Mouse (Mus musculus) frontal cortex, postnatal 36 days (tissue): ENCODE results near the gene Serpina3c.
A peak's percentile ranks its signal among the peaks of the same experiment; 100 is the strongest.

Experiments used
- DNase-seq, 2 experiments: peaks; one replicate each; pipeline ENCODE4 v3.0.0; 2022; ENCODE audit warnings: low spot score in 2 of 2

Gene Serpina3c

GRCm38 (mm10) chr12:104153656-104154055, at the start of gene Serpina3c:
Serpina3c (minus strand) TSS chr12:104153870.
- no peak for DNase-seq

- no peak for DNase-seq
Observed at GRCm38 (mm10) chr12:104190852-104191251, 37.2 kb upstream of the Serpina3c start.

- DNase-seq = no peak
Observed at GRCm38 (mm10) chr12:104189246-104189645, 35.6 kb upstream of the Serpina3c start.

GRCm38 (mm10) chr12:104186041-104186581, 32.4 kb upstream of the Serpina3c start:
- DNase-seq = peak; percentile 36 to 39

- no peak for DNase-seq
Observed at GRCm38 (mm10) chr12:104185046-104185445, 31.4 kb upstream of the Serpina3c start.

- no peak for DNase-seq
Observed at GRCm38 (mm10) chr12:104178987-104179386, 25.3 kb upstream of the Serpina3c start.

- no peak for DNase-seq
Observed at GRCm38 (mm10) chr12:104178577-104178976, 24.9 kb upstream of the Serpina3c start.

- DNase-seq = no peak
Observed at GRCm38 (mm10) chr12:104175636-104176035, 22.0 kb upstream of the Serpina3c start.

- no peak for DNase-seq
Observed at GRCm38 (mm10) chr12:104174747-104175146, 21.1 kb upstream of the Serpina3c start.

- no peak for DNase-seq
Observed at GRCm38 (mm10) chr12:104153041-104153645, 527 bp downstream of the Serpina3c start.

GRCm38 (mm10) chr12:104151989-104152388, 1.7 kb downstream of the Serpina3c start:
- DNase-seq = no peak

GRCm38 (mm10) chr12:104145571-104145970, 8.1 kb downstream of the Serpina3c start:
- no peak for DNase-seq

- no peak for DNase-seq
Observed at GRCm38 (mm10) chr12:104143286-104143685, 10.4 kb downstream of the Serpina3c start.

- no peak for DNase-seq
Observed at GRCm38 (mm10) chr12:104142427-104142826, 11.2 kb downstream of the Serpina3c start.

- DNase-seq = no peak
Observed at GRCm38 (mm10) chr12:104141506-104141905, 12.2 kb downstream of the Serpina3c start.

- DNase-seq = no peak
Observed at GRCm38 (mm10) chr12:104140543-104141103, 13.0 kb downstream of the Serpina3c start.

- no peak for DNase-seq
Observed at GRCm38 (mm10) chr12:104138216-104138615, 15.5 kb downstream of the Serpina3c start.

GRCm38 (mm10) chr12:104131041-104131440, 22.6 kb downstream of the Serpina3c start:
- DNase-seq = no peak

- DNase-seq = no peak
Observed at GRCm38 (mm10) chr12:104127696-104128095, 26.0 kb downstream of the Serpina3c start, which contains the start of gene Serpina3b. Serpina3b (plus strand) TSS chr12:104127996.

- DNase-seq = no peak
Observed at GRCm38 (mm10) chr12:104125021-104125560, 28.6 kb downstream of the Serpina3c start.

- no peak for DNase-seq
Observed at GRCm38 (mm10) chr12:104123996-104124395, 29.7 kb downstream of the Serpina3c start.

GRCm38 (mm10) chr12:104123097-104123496, 30.6 kb downstream of the Serpina3c start:
- no peak for DNase-seq
